Mouse (Mus musculus) MEL (cell line): ENCODE measurements around the gene Aptx. TPM values are rescaled to one million over a fixed set of nuclear protein-coding genes. Genes with fewer than 3 reads are reported as not detected.

Experiments
- DNase-seq: peaks from one replicate; pipeline ENCODE4 v3.0.0; 2011; ENCODE audit warnings: low read depth, low spot score
- H3K27ac ChIP-seq: 2 replicates; pipeline ENCODE4 v1.5.1; 2012; ENCODE audit warnings: low read depth, mild to moderate bottlenecking, control low read depth, low read length, moderate library complexity; ENCODE audit not compliant: control insufficient read depth
- H3K27me3 ChIP-seq, 2 experiments: fragments of 150-350 bp in 1 of 2; sonication (generic) in 1 of 2; 2 replicates each; pipeline ENCODE4 v1.6.1; 2012; ENCODE audit warnings: low read length in 2 of 2, mild to moderate bottlenecking in 2 of 2, improper control_type of control experiment in 1 of 2, moderate library complexity in 1 of 2; ENCODE audit not compliant: insufficient read depth in 2 of 2, control insufficient read depth in 1 of 2
- H3K36me3 ChIP-seq, 2 experiments: 2 replicates each; pipeline ENCODE4 v1.6.1; 2012 to 2014; ENCODE audit warnings: low read length in 2 of 2, improper control_type of control experiment in 1 of 2, inconsistent platforms in 1 of 2, mild to moderate bottlenecking in 1 of 2; ENCODE audit not compliant: insufficient read depth in 2 of 2, control insufficient read depth in 1 of 2
- H3K4me1 ChIP-seq, 2 experiments: fragments of 150-350 bp in 1 of 2; sonication (generic) in 1 of 2; 2 replicates each; pipeline ENCODE4 v1.6.1; 2012; ENCODE audit warnings: low read length in 2 of 2, improper control_type of control experiment in 1 of 2, mild to moderate bottlenecking in 1 of 2; ENCODE audit not compliant: insufficient read depth in 2 of 2, control insufficient read depth in 1 of 2
- H3K4me3 ChIP-seq, 2 experiments: fragments of 150-350 bp in 1 of 2; sonication (generic) in 1 of 2; 2 replicates each; pipeline ENCODE4 v1.5.1; 2012; ENCODE audit warnings: low read depth in 2 of 2, low read length in 2 of 2, mild to moderate bottlenecking in 2 of 2, moderate library complexity in 2 of 2, control low read depth in 1 of 2, improper control_type of control experiment in 1 of 2; ENCODE audit not compliant: control insufficient read depth in 1 of 2, insufficient read depth in 1 of 2
- H3K79me2 ChIP-seq: 2 replicates; pipeline ENCODE4 v1.6.1; 2012; ENCODE audit warnings: mild to moderate bottlenecking, low read length, moderate library complexity; ENCODE audit not compliant: control insufficient read depth, poor library complexity, insufficient read depth
- H3K9ac ChIP-seq: 2 replicates; pipeline ENCODE4 v1.6.1; 2012; ENCODE audit warnings: low read depth, mild to moderate bottlenecking, control low read depth, low read length, moderate library complexity; ENCODE audit not compliant: control insufficient read depth, poor library complexity, severe bottlenecking
- H3K9me3 ChIP-seq: fragments of 150-350 bp; sonication (generic); replicated peaks from 2 replicates; pipeline ENCODE4 v1.6.1; 2012; ENCODE audit warnings: mild to moderate bottlenecking, low read length, improper control_type of control experiment, moderate library complexity; ENCODE audit not compliant: insufficient read depth
- CHD1 ChIP-seq: IDR thresholded peaks from 2 replicates; pipeline ENCODE4 v1.6.1; 2012; ENCODE audit warnings: low read depth, mild to moderate bottlenecking, inconsistent platforms, low read length, improper control_type of control experiment
- E2F4 ChIP-seq: IDR thresholded peaks from 2 replicates; pipeline ENCODE4 v1.6.1; 2011; ENCODE audit warnings: low read depth, low read length, improper control_type of control experiment, borderline replicate concordance
- ELF1 ChIP-seq: IDR thresholded peaks from 2 replicates; pipeline ENCODE4 v1.6.1; 2014; ENCODE audit warnings: low read depth, mild to moderate bottlenecking, inconsistent platforms, low read length, improper control_type of control experiment, moderate library complexity
- GATA1 ChIP-seq: IDR thresholded peaks from 2 replicates; pipeline ENCODE4 v1.6.1; 2011; ENCODE audit warnings: low read depth, low read length, improper control_type of control experiment
- HCFC1 ChIP-seq: IDR thresholded peaks from 2 replicates; pipeline ENCODE4 v1.6.1; 2012; ENCODE audit warnings: low read depth, mild to moderate bottlenecking, inconsistent platforms, low read length, improper control_type of control experiment, moderate library complexity
- KAT2A ChIP-seq: conservative IDR thresholded peaks from 2 replicates; pipeline ENCODE4 v1.6.1; 2012; ENCODE audit warnings: low read depth, low read length, improper control_type of control experiment, inconsistent platforms
- MAFK ChIP-seq: IDR thresholded peaks from 2 replicates; pipeline ENCODE4 v1.6.1; 2011; ENCODE audit warnings: low read depth, mild to moderate bottlenecking, low read length, improper control_type of control experiment, borderline replicate concordance
- MAX ChIP-seq: IDR thresholded peaks from 2 replicates; pipeline ENCODE4 v1.6.1; 2011; ENCODE audit warnings: low read length, improper control_type of control experiment
- MAZ ChIP-seq: IDR thresholded peaks from 2 replicates; pipeline ENCODE4 v1.6.1; 2012; ENCODE audit warnings: low read depth, mild to moderate bottlenecking, inconsistent platforms, low read length, improper control_type of control experiment
- MEF2A ChIP-seq: IDR thresholded peaks from 2 replicates; pipeline ENCODE4 v1.6.1; 2014; ENCODE audit warnings: low read depth, mild to moderate bottlenecking, inconsistent platforms, low read length, improper control_type of control experiment; ENCODE audit not compliant: poor library complexity, insufficient replicate concordance, severe bottlenecking; ENCODE audit errors: extremely low read depth
- MYB ChIP-seq: IDR thresholded peaks from 2 replicates; pipeline ENCODE4 v1.6.1; 2011; ENCODE audit warnings: mild to moderate bottlenecking, low read depth, low read length, improper control_type of control experiment
- MYC ChIP-seq: IDR thresholded peaks from 2 replicates; pipeline ENCODE4 v1.6.1; 2011; ENCODE audit warnings: low read depth, mild to moderate bottlenecking, low read length, improper control_type of control experiment, moderate library complexity
- NELFE ChIP-seq: IDR thresholded peaks from 2 replicates; pipeline ENCODE4 v1.6.1; 2011; ENCODE audit warnings: low read depth, low read length, improper control_type of control experiment
- NRF1 ChIP-seq: IDR thresholded peaks from 2 replicates; pipeline ENCODE4 v1.6.1; 2014; ENCODE audit warnings: low read depth, mild to moderate bottlenecking, inconsistent platforms, low read length, improper control_type of control experiment, moderate library complexity; ENCODE audit not compliant: poor library complexity, insufficient read depth, severe bottlenecking
- POLR2AphosphoS5 ChIP-seq: IDR thresholded peaks from 2 replicates; pipeline ENCODE4 v1.6.1; 2012; ENCODE audit warnings: low read depth, borderline replicate concordance, mild to moderate bottlenecking, inconsistent platforms, low read length, moderate library complexity, mixed read lengths
- RAD21 ChIP-seq: IDR thresholded peaks from 2 replicates; pipeline ENCODE4 v1.6.1; 2011; ENCODE audit warnings: mild to moderate bottlenecking, low read depth, low read length, improper control_type of control experiment
- RCOR1 ChIP-seq: IDR thresholded peaks from 2 replicates; pipeline ENCODE4 v1.6.1; 2012; ENCODE audit warnings: low read depth, mild to moderate bottlenecking, inconsistent platforms, low read length, improper control_type of control experiment
- SIN3A ChIP-seq: IDR thresholded peaks from 2 replicates; pipeline ENCODE4 v1.6.1; 2012; ENCODE audit warnings: low read length, improper control_type of control experiment, inconsistent platforms
- SMC3 ChIP-seq: IDR thresholded peaks from 2 replicates; pipeline ENCODE4 v1.6.1; 2011; ENCODE audit warnings: low read depth, low read length, improper control_type of control experiment
- TAL1 ChIP-seq: IDR thresholded peaks from 2 replicates; pipeline ENCODE4 v1.6.1; 2012; ENCODE audit warnings: mild to moderate bottlenecking, inconsistent platforms, low read length, moderate library complexity, mixed read lengths
- TBP ChIP-seq: IDR thresholded peaks from 2 replicates; pipeline ENCODE4 v1.8.0; 2011; ENCODE audit warnings: low read depth, low read length, improper control_type of control experiment
- TCF12 ChIP-seq: IDR thresholded peaks from 2 replicates; pipeline ENCODE4 v1.6.1; 2014; ENCODE audit warnings: low read depth, mild to moderate bottlenecking, inconsistent platforms, low read length, improper control_type of control experiment, moderate library complexity
- UBTF ChIP-seq: IDR thresholded peaks from 2 replicates; pipeline ENCODE4 v1.6.1; 2012; ENCODE audit warnings: low read depth, mild to moderate bottlenecking, inconsistent platforms, low read length, improper control_type of control experiment, moderate library complexity, borderline replicate concordance; ENCODE audit not compliant: insufficient read depth
- USF1 ChIP-seq: IDR thresholded peaks from 2 replicates; pipeline ENCODE4 v1.6.1; 2014; ENCODE audit warnings: low read depth, mild to moderate bottlenecking, inconsistent platforms, low read length, improper control_type of control experiment, moderate library complexity
- ZMIZ1 ChIP-seq: IDR thresholded peaks from 2 replicates; pipeline ENCODE4 v1.6.1; 2012; ENCODE audit warnings: low read depth, mild to moderate bottlenecking, inconsistent platforms, low read length, improper control_type of control experiment, moderate library complexity
- polyA plus RNA-seq, 2 experiments: library from polyadenylated mRNA; stranded (reverse) in 1 of 2; unstranded in 1 of 2; fragments of >175 nt in 1 of 2; fragments of >200 nt in 1 of 2; gene quantifications; 2 replicates each; pipeline versions ENCODE4 v1.2.1 to v1.2.4; 2012; ENCODE audit warnings: low replicate concordance in 2 of 2, low read depth in 1 of 2; ENCODE audit not compliant: insufficient read length in 2 of 2, insufficient read depth in 1 of 2, missing spikeins in 1 of 2
- total RNA-seq: library from RNA; depleted of rRNA; stranded (reverse); fragments of 300-350 nt; gene quantifications from 2 replicates; pipeline ENCODE4 v1.2.3, GENCODE M21; 2012

Aptx gene
- total and polyA plus RNA-seq, 3 experiments: 18.8 to 19.8 TPM; not detected in 1

- Histone ChIP-seq H3K9ac (no peak overlapping the region), H3K4me1 (peaks cover 0 to 2% of the 10 kb centered on the region in 2 experiments; a peak in 1 of 4 replicates), H3K27me3 (no peaks in the 10 kb centered on the region), H3K9me3 (no peaks in the 10 kb centered on the region), H3K79me2 (no peaks in the 10 kb centered on the region), H3K4me3 (no peak overlapping the region), H3K27ac (no peak overlapping the region), H3K36me3 (peaks cover 0 to 7% of the 10 kb centered on the region in 2 experiments; a peak in 2 of 4 replicates)
- no peak for DNase-seq
- TF ChIP-seq KAT2A (no peak), MAZ (no peak), MEF2A (no peak)
Measured at GRCm38 (mm10) chr4:40673526-40673925, 29.5 kb downstream of the Aptx start.

- Histone ChIP-seq H3K9me3 (no peaks in the 10 kb centered on the region), H3K9ac (no peak overlapping the region), H3K79me2 (no peaks in the 10 kb centered on the region), H3K27me3 (no peaks in the 10 kb centered on the region; a peak in 2 of 4 replicates), H3K36me3 (peaks cover 0 to 9% of the 10 kb centered on the region in 2 experiments; a peak in 2 of 4 replicates), H3K27ac (no peak overlapping the region), H3K4me3 (no peak overlapping the region), H3K4me1 (peaks cover 2 to 5% of the 10 kb centered on the region in 2 experiments; a peak in 2 of 4 replicates)
- TF ChIP-seq GATA1: peak; percentile 39
- no peak for TF ChIP-seq CHD1
- no peak for TF ChIP-seq SMC3
- TF ChIP-seq TAL1: no peak
- 0 out of 2 replicates have a peak, but pooled peaks have one; percentile 10 for TF ChIP-seq USF1
- TF ChIP-seq SIN3A: 0 out of 2 replicates have a peak, but pooled peaks have one; percentile 19
- peak; percentile 84 for DNase-seq
Measured at GRCm38 (mm10) chr4:40666237-40667012, 36.6 kb downstream of the Aptx start.

- Histone ChIP-seq H3K4me1 (no peaks in the 10 kb centered on the region), H3K4me3 (no peak overlapping the region), H3K9ac (no peak overlapping the region), H3K36me3 (no peaks in the 10 kb centered on the region), H3K9me3 (no peaks in the 10 kb centered on the region), H3K27me3 (no peaks in the 10 kb centered on the region), H3K79me2 (no peaks in the 10 kb centered on the region), H3K27ac (no peak overlapping the region)
- DNase-seq: no peak
- TF ChIP-seq POLR2AphosphoS5: no peak
- no peak for TF ChIP-seq MAZ
- no peak for TF ChIP-seq TCF12
- TF ChIP-seq CHD1: no peak
- no peak for TF ChIP-seq E2F4
- no peak for TF ChIP-seq MAX
- no peak for TF ChIP-seq RCOR1
- TF ChIP-seq HCFC1: no peak
- TF ChIP-seq MYB: no peak
- no peak for TF ChIP-seq NELFE
- TF ChIP-seq MYC: no peak
- no peak for TF ChIP-seq UBTF
- no peak for TF ChIP-seq NRF1
- TF ChIP-seq RAD21: no peak
- TF ChIP-seq MEF2A: no peak
- TF ChIP-seq MAFK: no peak
- TF ChIP-seq TBP: no peak
- no peak for TF ChIP-seq ELF1
- TF ChIP-seq TAL1: no peak
- TF ChIP-seq ZMIZ1: no peak
Measured at GRCm38 (mm10) chr4:40651055-40651454, 51.9 kb downstream of the Aptx start.
